Mouse (Mus musculus) midbrain, embryonic 15.5 days (tissue): ENCODE results near the gene Get4. TPM values are rescaled to one million over a fixed set of nuclear protein-coding genes. Genes with fewer than 3 reads are reported as not detected.
A peak's percentile ranks its signal among the peaks of the same experiment; 100 is the strongest.

Experiments used
- ATAC-seq: fragments of 200-750 bp; cut with Nextera tagmentation; replicated peaks from 2 replicates; pipeline ENCODE4 v1.8.0; 2017; ENCODE audit warnings: moderate TSS enrichment
- H3K27ac ChIP-seq: fragments of 300-500 bp; sonication (generic); 2 replicates; pipeline ENCODE4 v1.5.1; 2015; ENCODE audit warnings: mild to moderate bottlenecking, inconsistent platforms
- H3K27me3 ChIP-seq: fragments of 300-500 bp; sonication (generic); replicated peaks from 2 replicates; pipeline ENCODE4 v1.6.1; 2015; ENCODE audit warnings: inconsistent platforms
- H3K36me3 ChIP-seq: fragments of 300-500 bp; sonication (generic); replicated peaks from 2 replicates; pipeline ENCODE4 v1.6.1; 2015; ENCODE audit warnings: inconsistent platforms
- H3K4me1 ChIP-seq: fragments of 300-500 bp; sonication (generic); 2 replicates; pipeline ENCODE4 v1.6.1; 2015; ENCODE audit warnings: inconsistent platforms
- H3K4me2 ChIP-seq: fragments of 300-500 bp; sonication (generic); 2 replicates; pipeline ENCODE4 v1.6.1; 2015; ENCODE audit warnings: inconsistent platforms, mild to moderate bottlenecking, moderate library complexity
- H3K4me3 ChIP-seq: fragments of 300-500 bp; sonication (generic); 2 replicates; pipeline ENCODE4 v1.5.1; 2015; ENCODE audit warnings: mild to moderate bottlenecking, inconsistent platforms
- H3K9ac ChIP-seq: fragments of 300-500 bp; sonication (generic); 2 replicates; pipeline ENCODE4 v1.6.1; 2015; ENCODE audit warnings: mild to moderate bottlenecking, inconsistent platforms
- H3K9me3 ChIP-seq: fragments of 300-500 bp; sonication (generic); 2 replicates; pipeline ENCODE4 v1.6.1; 2016; ENCODE audit warnings: inconsistent platforms
- WGBS: fragments of 180-500 bp; shearing (Covaris S2); methylation state at CpG from one replicate; pipeline ENCODE4 v1.1.7; 2015; ENCODE audit warnings: mixed read lengths; 5-methylcytosine and 5-hydroxymethylcytosine counted together
- polyA plus RNA-seq: library from polyadenylated mRNA; unstranded; fragments of >200 nt; fragmentation: Nextera tagmentation; extraction: Ambion mirVana; gene quantifications from 2 replicates; pipeline ENCODE4 v1.2.1, GENCODE M21; 2015

Get4 gene
- 119 and 127 TPM in 2 replicates for polyA plus RNA-seq

- peak within 1 kb of the TSS; percentile 84 for H3K4me2 ChIP-seq
- ATAC-seq, result peak; percentile 96
- peak within 1 kb of the TSS; percentile 88 for H3K9ac ChIP-seq
- H3K4me1 ChIP-seq, result peaks cover 26% of the 10 kb centered on the region
- H3K9me3 ChIP-seq, result no peaks in the 10 kb centered on the region
- peak within 1 kb of the TSS; percentile 94 for H3K27ac ChIP-seq
- under 1% methylated on average over 84 of the region's 90 CpGs for WGBS
- peak within 1 kb of the TSS; percentile 87 for H3K4me3 ChIP-seq
- no peaks in the 10 kb centered on the region for H3K27me3 ChIP-seq
- peaks cover 20% of the 10 kb centered on the region for H3K36me3 ChIP-seq
Measured at GRCm38 (mm10) chr5:139252081-139252909, at the start of gene Get4. Gene Get4 (plus strand): TSS chr5:139252324.

- Histone ChIP-seq H3K4me2 (no peak overlapping the region), H3K36me3 (no peaks in the 10 kb centered on the region), H3K4me1 (peaks cover 34% of the 10 kb centered on the region), H3K27ac (no peak overlapping the region), H3K4me3 (no peak overlapping the region), H3K9me3 (no peaks in the 10 kb centered on the region), H3K27me3 (no peaks in the 10 kb centered on the region), H3K9ac (no peak overlapping the region)
- 92% methylated on average over 5 of the region's 5 CpGs for WGBS
- no peak for ATAC-seq
Measured at GRCm38 (mm10) chr5:139203312-139203711, 48.8 kb upstream of the Get4 start.

GRCm38 (mm10) chr5:139206081-139206480 is 46.0 kb upstream of the Get4 start:
- H3K36me3 ChIP-seq, result no peaks in the 10 kb centered on the region
- no peak overlapping the region for H3K9ac ChIP-seq
- H3K27ac ChIP-seq, result no peak overlapping the region
- no peaks in the 10 kb centered on the region for H3K9me3 ChIP-seq
- no peak overlapping the region for H3K4me2 ChIP-seq
- H3K4me1 ChIP-seq, result peaks cover 29% of the 10 kb centered on the region
- 56% methylated on average over 4 of the region's 4 CpGs for WGBS
- no peaks in the 10 kb centered on the region for H3K27me3 ChIP-seq
- ATAC-seq, result no peak
- H3K4me3 ChIP-seq, result no peak overlapping the region

- ATAC-seq, result no peak
- Histone ChIP-seq H3K4me2 (no peak overlapping the region), H3K27me3 (no peaks in the 10 kb centered on the region), H3K9ac (no peak overlapping the region), H3K4me3 (no peak overlapping the region), H3K4me1 (peaks cover 26% of the 10 kb centered on the region), H3K36me3 (no peaks in the 10 kb centered on the region), H3K9me3 (no peaks in the 10 kb centered on the region), H3K27ac (no peak overlapping the region)
- 62% methylated on average over 7 of the region's 7 CpGs for WGBS
Measured at GRCm38 (mm10) chr5:139206525-139206924, 45.6 kb upstream of the Get4 start.

- no peaks in the 10 kb centered on the region for H3K36me3 ChIP-seq
- no peak overlapping the region for H3K4me3 ChIP-seq
- H3K9me3 ChIP-seq, result no peaks in the 10 kb centered on the region
- H3K27ac ChIP-seq, result no peak overlapping the region
- ATAC-seq, result no peak
- no peak overlapping the region for H3K9ac ChIP-seq
- no peak overlapping the region for H3K4me2 ChIP-seq
- peaks cover 14% of the 10 kb centered on the region for H3K4me1 ChIP-seq
- no peaks in the 10 kb centered on the region for H3K27me3 ChIP-seq
Measured at GRCm38 (mm10) chr5:139208183-139208582, 43.9 kb upstream of the Get4 start.

- H3K4me1 ChIP-seq, result peaks cover 11% of the 10 kb centered on the region
- no peak for ATAC-seq
- no peak overlapping the region for H3K27ac ChIP-seq
- H3K9me3 ChIP-seq, result no peaks in the 10 kb centered on the region
- H3K4me2 ChIP-seq, result no peak overlapping the region
- H3K36me3 ChIP-seq, result no peaks in the 10 kb centered on the region
- no peak overlapping the region for H3K9ac ChIP-seq
- WGBS, result 91% methylated on average over 10 of the region's 10 CpGs
- no peaks in the 10 kb centered on the region for H3K27me3 ChIP-seq
- H3K4me3 ChIP-seq, result no peak overlapping the region
Measured at GRCm38 (mm10) chr5:139208871-139209684, 43.0 kb upstream of the Get4 start.

- no peak overlapping the region for H3K4me2 ChIP-seq
- 98% methylated on average over 7 of the region's 7 CpGs for WGBS
- H3K27me3 ChIP-seq, result no peaks in the 10 kb centered on the region
- H3K4me1 ChIP-seq, result peaks cover 11% of the 10 kb centered on the region
- ATAC-seq, result no peak
- no peaks in the 10 kb centered on the region for H3K9me3 ChIP-seq
- H3K36me3 ChIP-seq, result no peaks in the 10 kb centered on the region
- no peak overlapping the region for H3K4me3 ChIP-seq
- H3K9ac ChIP-seq, result no peak overlapping the region
- no peak overlapping the region for H3K27ac ChIP-seq
Measured at GRCm38 (mm10) chr5:139209685-139210026, 42.5 kb upstream of the Get4 start.

GRCm38 (mm10) chr5:139211737-139212385 is 40.3 kb upstream of the Get4 start:
- H3K27ac ChIP-seq, result no peak overlapping the region
- H3K9ac ChIP-seq, result no peak overlapping the region
- H3K4me2 ChIP-seq, result no peak overlapping the region
- peaks cover 10% of the 10 kb centered on the region; the same call in 1 of the 2 replicates for H3K36me3 ChIP-seq
- no peak overlapping the region for H3K4me3 ChIP-seq
- H3K9me3 ChIP-seq, result no peaks in the 10 kb centered on the region
- WGBS, result 92% methylated on average over 11 of the region's 11 CpGs
- ATAC-seq, result no peak
- no peaks in the 10 kb centered on the region; the same call in 1 of the 2 replicates for H3K4me1 ChIP-seq
- no peaks in the 10 kb centered on the region for H3K27me3 ChIP-seq

GRCm38 (mm10) chr5:139214298-139214697 is 37.8 kb upstream of the Get4 start:
- Histone ChIP-seq H3K4me3 (no peak overlapping the region), H3K27ac (no peak overlapping the region), H3K4me2 (no peak overlapping the region), H3K27me3 (no peaks in the 10 kb centered on the region), H3K9me3 (no peaks in the 10 kb centered on the region), H3K4me1 (no peaks in the 10 kb centered on the region), H3K36me3 (peaks cover 13% of the 10 kb centered on the region; the same call in 1 of the 2 replicates), H3K9ac (no peak overlapping the region)
- ATAC-seq, result no peak

GRCm38 (mm10) chr5:139215184-139215583 is 36.9 kb upstream of the Get4 start:
- H3K9me3 ChIP-seq, result no peaks in the 10 kb centered on the region
- no peak overlapping the region for H3K4me3 ChIP-seq
- ATAC-seq, result no peak
- no peak overlapping the region for H3K4me2 ChIP-seq
- H3K9ac ChIP-seq, result no peak overlapping the region
- no peaks in the 10 kb centered on the region for H3K4me1 ChIP-seq
- H3K27ac ChIP-seq, result no peak overlapping the region
- 99% methylated on average over 5 of the region's 5 CpGs for WGBS
- no peaks in the 10 kb centered on the region for H3K27me3 ChIP-seq
- H3K36me3 ChIP-seq, result peaks cover 17% of the 10 kb centered on the region; the same call in 1 of the 2 replicates

- Histone ChIP-seq H3K9ac (no peak overlapping the region), H3K4me3 (no peak overlapping the region), H3K4me1 (no peaks in the 10 kb centered on the region), H3K9me3 (no peaks in the 10 kb centered on the region), H3K36me3 (peaks cover 22% of the 10 kb centered on the region; the same call in 1 of the 2 replicates), H3K4me2 (no peak overlapping the region), H3K27me3 (no peaks in the 10 kb centered on the region), H3K27ac (no peak overlapping the region)
- WGBS, result 96% methylated on average over 2 of the region's 2 CpGs
- ATAC-seq, result no peak
Measured at GRCm38 (mm10) chr5:139216121-139216520, 36.0 kb upstream of the Get4 start.

- Histone ChIP-seq H3K9me3 (no peaks in the 10 kb centered on the region), H3K27ac (no peak overlapping the region), H3K9ac (no peak overlapping the region), H3K36me3 (peaks cover 29% of the 10 kb centered on the region; the same call in 1 of the 2 replicates), H3K4me1 (no peaks in the 10 kb centered on the region), H3K27me3 (no peaks in the 10 kb centered on the region), H3K4me2 (no peak overlapping the region), H3K4me3 (no peak overlapping the region)
- 83% methylated on average over 3 of the region's 3 CpGs for WGBS
- no peak for ATAC-seq
Measured at GRCm38 (mm10) chr5:139216774-139217173, 35.4 kb upstream of the Get4 start.
